Mouse (Mus musculus) kidney, adult 2 months (tissue): ENCODE results near the gene S1pr2.

ENCODE experiments used
- CTCF ChIP-seq: fragments of 200-500 bp; conservative IDR thresholded peaks from 2 replicates; pipeline ENCODE4 v1.5.1; 2011; ENCODE audit warnings: low read depth, mild to moderate bottlenecking, control low read depth, low read length, moderate library complexity, mixed read lengths; ENCODE audit not compliant: insufficient read depth, insufficient read length
- POLR2A ChIP-seq: fragments of 200-500 bp; IDR thresholded peaks from one replicate; pipeline ENCODE4 v1.6.1; 2011; ENCODE audit warnings: low read depth, low read length, control low read depth

- TF ChIP-seq CTCF (no peak), POLR2A (no peak)
Observed at GRCm38 (mm10) chr9:20950419-20950818, 26.2 kb downstream of the S1pr2 start.
